Mouse (Mus musculus): Measurements from ENCODE around the gene Pdlim5. TPM values are rescaled to one million over a fixed set of nuclear protein-coding genes. Genes with fewer than 3 reads are reported as not detected.

The Pdlim5 gene
- polyA plus RNA-seq, 1 experiment from 2014 or later = 240 TPM

DNA sequence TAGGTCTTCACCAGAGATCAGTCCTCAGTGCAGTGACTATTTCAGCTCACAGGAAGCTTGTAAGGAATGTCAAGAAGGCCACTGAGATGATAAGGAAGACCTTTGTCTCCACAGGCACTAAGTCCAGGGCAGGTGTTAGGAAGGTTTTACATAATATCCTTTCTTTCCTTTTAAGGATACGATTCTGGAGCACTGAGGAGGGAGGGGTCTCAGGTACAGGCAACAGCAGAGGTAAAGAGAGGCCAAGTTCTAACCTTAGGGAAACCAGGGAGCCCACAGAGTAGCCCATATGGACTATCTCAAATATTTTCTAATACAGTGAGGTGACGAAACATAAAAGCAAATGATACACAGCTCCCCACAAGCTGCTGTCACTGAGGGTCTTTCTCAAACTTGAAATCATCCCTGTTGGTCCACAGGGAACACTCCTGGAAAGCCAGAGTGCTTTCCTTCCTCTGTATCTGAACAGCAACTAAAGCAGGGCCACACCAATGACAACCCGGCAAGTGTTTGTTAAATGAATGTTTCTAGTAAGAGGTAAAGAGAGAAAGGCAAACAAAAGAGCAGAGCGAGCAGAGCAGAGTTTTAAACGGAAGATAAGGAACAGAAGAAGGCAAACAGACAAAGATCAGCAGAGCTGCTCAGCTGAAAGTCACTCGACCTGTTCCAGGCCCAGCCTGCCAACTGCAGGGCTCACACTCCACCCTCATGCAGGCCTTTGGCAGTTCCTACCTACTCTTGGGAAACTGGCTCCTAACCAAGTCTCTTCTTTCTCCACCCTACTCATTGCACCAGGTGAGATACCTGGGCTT is 55.9 kb downstream of the Pdlim5 start:
- H3K4me2 ChIP-seq = no peak overlapping the region
- no peaks in the 10 kb centered on the region for H3K27me3 ChIP-seq (ENCODE audit: control insufficient read depth, insufficient read depth, low read length)
- H3K4me1 ChIP-seq (ENCODE audit: control insufficient read depth, insufficient read depth, low read length) = peaks cover 18% of the 10 kb centered on the region
- ATAC-seq (replicated peaks; ENCODE audit: insufficient number of reproducible peaks, low FRiP score, low TSS enrichment) = no peak
- WGBS (ENCODE audit: insufficient replicate concordance) = 25% methylated on average over 6 of the region's 6 CpGs
- no peaks in the 10 kb centered on the region for H3K9me3 ChIP-seq (replicated peaks; ENCODE audit: control insufficient read depth, low read length)
- peak overlapping the region; percentile 75 for H3K27ac ChIP-seq (ENCODE audit: low read depth, low read length)
- H3K4me3 ChIP-seq (ENCODE audit: low read depth, low read length) = no peak overlapping the region
- 0 out of 2 replicates have a peak, but pooled peaks cover 3% of the 10 kb centered on the region for H3K36me3 ChIP-seq (ENCODE audit: control insufficient read depth, insufficient read depth, low read length)
- H3K9ac ChIP-seq (ENCODE audit: low read depth, low read length) = no peak overlapping the region; the same call in 1 of the 2 replicates

GRCm38 (mm10) chr3:142338058-142338457 is 57.4 kb downstream of the Pdlim5 start:
- Histone ChIP-seq H3K4me3 (ENCODE audit: low read depth, low read length) (no peak overlapping the region), H3K4me1 (ENCODE audit: control insufficient read depth, insufficient read depth, low read length) (peaks cover 27% of the 10 kb centered on the region), H3K27me3 (ENCODE audit: control insufficient read depth, insufficient read depth, low read length) (no peaks in the 10 kb centered on the region), H3K9ac (ENCODE audit: low read depth, low read length) (no peak overlapping the region), H3K9me3 (replicated peaks; ENCODE audit: control insufficient read depth, low read length) (no peaks in the 10 kb centered on the region), H3K4me2 (no peak overlapping the region), H3K27ac (ENCODE audit: low read depth, low read length) (0 out of 2 replicates have a peak overlapping the region, but pooled peaks have one; percentile 15), H3K36me3 (ENCODE audit: control insufficient read depth, insufficient read depth, low read length) (0 out of 2 replicates have a peak, but pooled peaks cover 3% of the 10 kb centered on the region)
- ATAC-seq (replicated peaks; ENCODE audit: insufficient number of reproducible peaks, low FRiP score, low TSS enrichment) = no peak
- WGBS (ENCODE audit: insufficient replicate concordance) = 69% methylated on average over 4 of the region's 4 CpGs

GRCm38 (mm10) chr3:142334496-142334895 is 61.0 kb downstream of the Pdlim5 start:
- Histone ChIP-seq H3K9me3 (replicated peaks; ENCODE audit: control insufficient read depth, low read length) (no peaks in the 10 kb centered on the region), H3K4me2 (no peak overlapping the region), H3K27me3 (ENCODE audit: control insufficient read depth, insufficient read depth, low read length) (no peaks in the 10 kb centered on the region), H3K4me1 (ENCODE audit: control insufficient read depth, insufficient read depth, low read length) (peaks cover 36% of the 10 kb centered on the region), H3K27ac (ENCODE audit: low read depth, low read length) (no peak overlapping the region), H3K9ac (ENCODE audit: low read depth, low read length) (no peak overlapping the region), H3K4me3 (ENCODE audit: low read depth, low read length) (no peak overlapping the region), H3K36me3 (ENCODE audit: control insufficient read depth, insufficient read depth, low read length) (0 out of 2 replicates have a peak, but pooled peaks cover 3% of the 10 kb centered on the region)
- 92% methylated on average over 3 of the region's 3 CpGs for WGBS (ENCODE audit: insufficient replicate concordance)
- no peak for ATAC-seq (replicated peaks; ENCODE audit: insufficient number of reproducible peaks, low FRiP score, low TSS enrichment)

DNA sequence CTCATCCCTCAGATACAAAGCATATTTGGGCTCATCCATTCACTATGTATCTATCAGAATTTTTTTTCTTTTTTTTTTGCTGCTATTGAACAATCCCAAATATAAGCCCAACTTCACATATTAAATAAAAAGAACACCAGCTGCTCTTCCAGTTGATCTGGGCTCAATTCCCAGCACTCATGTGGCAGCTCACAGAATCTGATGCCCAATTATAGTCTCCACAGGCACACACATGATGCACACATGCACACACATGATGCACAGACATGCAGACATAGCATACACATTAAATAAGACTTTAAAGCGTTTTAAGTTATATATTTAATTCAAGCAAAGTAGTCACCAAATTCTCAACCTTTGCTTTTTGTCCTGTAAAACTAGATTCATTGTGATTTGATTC is 62.0 kb downstream of the Pdlim5 start:
- ATAC-seq (replicated peaks; ENCODE audit: insufficient number of reproducible peaks, low FRiP score, low TSS enrichment) = no peak
- Histone ChIP-seq H3K9me3 (replicated peaks; ENCODE audit: control insufficient read depth, low read length) (no peaks in the 10 kb centered on the region), H3K27me3 (ENCODE audit: control insufficient read depth, insufficient read depth, low read length) (no peaks in the 10 kb centered on the region), H3K4me1 (ENCODE audit: control insufficient read depth, insufficient read depth, low read length) (peaks cover 28% of the 10 kb centered on the region), H3K27ac (ENCODE audit: low read depth, low read length) (no peak overlapping the region), H3K9ac (ENCODE audit: low read depth, low read length) (no peak overlapping the region), H3K4me2 (no peak overlapping the region), H3K4me3 (ENCODE audit: low read depth, low read length) (no peak overlapping the region), H3K36me3 (ENCODE audit: control insufficient read depth, insufficient read depth, low read length) (0 out of 2 replicates have a peak, but pooled peaks cover 3% of the 10 kb centered on the region)
- WGBS (ENCODE audit: insufficient replicate concordance) = 83% methylated on average over 1 of the region's 1 CpGs

DNA sequence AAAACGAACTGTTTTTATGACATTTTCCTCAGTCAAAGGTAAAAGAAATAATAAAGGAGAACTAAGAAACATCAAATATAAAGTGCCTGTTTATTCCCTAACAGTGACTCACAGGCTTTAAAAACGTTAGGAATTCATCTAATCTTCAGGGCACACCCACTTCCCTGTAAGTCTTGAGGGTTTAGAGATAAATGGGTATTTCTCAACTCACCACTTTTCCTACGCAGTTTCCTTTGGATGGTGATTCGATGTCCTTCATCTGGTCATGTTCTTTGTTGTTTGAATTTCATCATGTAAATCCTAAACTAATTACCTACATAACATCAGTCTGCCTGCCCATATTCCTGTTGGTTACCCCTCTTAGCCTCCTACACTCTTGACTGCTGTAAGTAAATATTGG is 62.8 kb downstream of the Pdlim5 start:
- H3K27ac ChIP-seq (ENCODE audit: low read depth, low read length) = no peak overlapping the region
- H3K27me3 ChIP-seq (ENCODE audit: control insufficient read depth, insufficient read depth, low read length) = no peaks in the 10 kb centered on the region
- no peak overlapping the region for H3K4me3 ChIP-seq (ENCODE audit: low read depth, low read length)
- H3K36me3 ChIP-seq (ENCODE audit: control insufficient read depth, insufficient read depth, low read length) = 0 out of 2 replicates have a peak, but pooled peaks cover under 1% of the 10 kb centered on the region
- no peak overlapping the region for H3K4me2 ChIP-seq
- ATAC-seq (replicated peaks; ENCODE audit: insufficient number of reproducible peaks, low FRiP score, low TSS enrichment) = no peak
- WGBS (ENCODE audit: insufficient replicate concordance) = 27% methylated on average over 4 of the region's 4 CpGs
- H3K4me1 ChIP-seq (ENCODE audit: control insufficient read depth, insufficient read depth, low read length) = peaks cover 26% of the 10 kb centered on the region
- H3K9me3 ChIP-seq (replicated peaks; ENCODE audit: control insufficient read depth, low read length) = no peaks in the 10 kb centered on the region
- no peak overlapping the region for H3K9ac ChIP-seq (ENCODE audit: low read depth, low read length)

DNA sequence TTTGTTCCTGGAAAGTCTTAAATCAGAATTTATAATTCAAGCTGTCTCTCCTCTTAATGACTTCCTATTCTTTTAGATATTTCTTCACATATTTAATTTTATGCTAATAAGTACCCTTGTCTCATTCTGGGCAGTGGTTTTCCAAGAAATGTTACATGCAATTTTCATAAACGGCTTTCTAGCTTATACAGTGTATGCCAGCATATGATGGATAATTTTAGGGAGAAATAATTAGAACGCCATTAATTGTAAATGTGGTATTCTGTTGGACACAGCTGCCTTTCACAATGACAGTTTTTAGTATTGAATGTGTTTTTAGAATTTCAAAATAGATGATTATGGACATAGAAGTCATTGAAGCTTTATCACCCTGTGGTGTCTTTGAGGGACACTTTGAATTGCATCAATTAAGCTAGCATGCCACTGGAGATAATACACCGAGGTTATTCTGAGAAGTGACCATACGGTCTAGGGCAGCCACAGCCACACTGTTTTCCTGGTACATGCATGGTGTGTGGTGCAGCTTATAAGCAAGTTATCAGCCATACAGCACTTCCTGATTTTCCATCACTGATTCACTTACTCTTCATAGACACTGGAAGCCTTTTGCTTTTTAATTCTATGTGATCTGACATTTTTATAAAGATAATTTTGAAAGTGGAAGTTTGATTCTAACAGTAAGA is 63.5 kb downstream of the Pdlim5 start:
- Histone ChIP-seq H3K27me3 (ENCODE audit: control insufficient read depth, insufficient read depth, low read length) (no peaks in the 10 kb centered on the region), H3K36me3 (ENCODE audit: control insufficient read depth, insufficient read depth, low read length) (no peaks in the 10 kb centered on the region), H3K4me1 (ENCODE audit: control insufficient read depth, insufficient read depth, low read length) (peaks cover 26% of the 10 kb centered on the region), H3K4me3 (ENCODE audit: low read depth, low read length) (no peak overlapping the region), H3K27ac (ENCODE audit: low read depth, low read length) (peak overlapping the region; percentile 46; the same call in 1 of the 2 replicates), H3K9ac (ENCODE audit: low read depth, low read length) (no peak overlapping the region), H3K4me2 (no peak overlapping the region), H3K9me3 (replicated peaks; ENCODE audit: control insufficient read depth, low read length) (no peaks in the 10 kb centered on the region)
- ATAC-seq (replicated peaks; ENCODE audit: insufficient number of reproducible peaks, low FRiP score, low TSS enrichment) = no peak
- 61% methylated on average over 4 of the region's 4 CpGs for WGBS (ENCODE audit: insufficient replicate concordance)

GRCm38 (mm10) chr3:142330425-142330824 is 65.1 kb downstream of the Pdlim5 start:
- peaks cover 26% of the 10 kb centered on the region for H3K4me1 ChIP-seq (ENCODE audit: control insufficient read depth, insufficient read depth, low read length)
- no peaks in the 10 kb centered on the region for H3K9me3 ChIP-seq (replicated peaks; ENCODE audit: control insufficient read depth, low read length)
- H3K4me2 ChIP-seq = no peak overlapping the region
- H3K36me3 ChIP-seq (ENCODE audit: control insufficient read depth, insufficient read depth, low read length) = no peaks in the 10 kb centered on the region
- H3K4me3 ChIP-seq (ENCODE audit: low read depth, low read length) = no peak overlapping the region
- 81% methylated on average over 3 of the region's 3 CpGs for WGBS (ENCODE audit: insufficient replicate concordance)
- H3K27me3 ChIP-seq (ENCODE audit: control insufficient read depth, insufficient read depth, low read length) = no peaks in the 10 kb centered on the region
- H3K9ac ChIP-seq (ENCODE audit: low read depth, low read length) = no peak overlapping the region
- no peak for ATAC-seq (replicated peaks; ENCODE audit: insufficient number of reproducible peaks, low FRiP score, low TSS enrichment)
- no peak overlapping the region for H3K27ac ChIP-seq (ENCODE audit: low read depth, low read length)

DNA sequence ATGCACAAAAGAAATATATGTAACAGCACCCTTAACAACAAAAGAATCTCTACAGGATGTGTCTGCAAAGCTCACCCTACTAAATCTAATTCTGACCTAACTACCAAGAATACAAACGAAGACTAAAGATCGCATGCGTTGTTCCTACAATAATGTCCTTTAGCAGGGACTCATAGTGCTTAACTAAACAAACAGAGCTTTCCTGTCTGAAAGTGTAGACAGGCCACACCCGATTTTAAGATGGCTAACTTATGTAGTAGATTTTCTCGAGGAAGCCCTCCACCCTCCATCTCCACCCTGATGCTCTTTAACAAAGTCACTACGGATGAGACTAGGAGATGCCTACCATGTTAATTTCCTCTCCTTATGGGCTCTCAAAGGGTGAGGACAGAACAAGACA is 71.9 kb downstream of the Pdlim5 start:
- no peaks in the 10 kb centered on the region for H3K9me3 ChIP-seq (replicated peaks; ENCODE audit: control insufficient read depth, low read length)
- WGBS (ENCODE audit: insufficient replicate concordance) = 54% methylated on average over 6 of the region's 6 CpGs
- ATAC-seq (replicated peaks; ENCODE audit: insufficient number of reproducible peaks, low FRiP score, low TSS enrichment) = no peak
- no peak overlapping the region for H3K27ac ChIP-seq (ENCODE audit: low read depth, low read length)
- H3K4me1 ChIP-seq (ENCODE audit: control insufficient read depth, insufficient read depth, low read length) = peaks cover 6% of the 10 kb centered on the region; the same call in 1 of the 2 replicates
- no peaks in the 10 kb centered on the region for H3K36me3 ChIP-seq (ENCODE audit: control insufficient read depth, insufficient read depth, low read length)
- H3K27me3 ChIP-seq (ENCODE audit: control insufficient read depth, insufficient read depth, low read length) = no peaks in the 10 kb centered on the region
- H3K4me2 ChIP-seq = no peak overlapping the region
- H3K9ac ChIP-seq (ENCODE audit: low read depth, low read length) = no peak overlapping the region
- no peak overlapping the region for H3K4me3 ChIP-seq (ENCODE audit: low read depth, low read length)
